Comparison of ENCODE assay signal across 24 mouse cellular contexts in the genomic region with DNA sequence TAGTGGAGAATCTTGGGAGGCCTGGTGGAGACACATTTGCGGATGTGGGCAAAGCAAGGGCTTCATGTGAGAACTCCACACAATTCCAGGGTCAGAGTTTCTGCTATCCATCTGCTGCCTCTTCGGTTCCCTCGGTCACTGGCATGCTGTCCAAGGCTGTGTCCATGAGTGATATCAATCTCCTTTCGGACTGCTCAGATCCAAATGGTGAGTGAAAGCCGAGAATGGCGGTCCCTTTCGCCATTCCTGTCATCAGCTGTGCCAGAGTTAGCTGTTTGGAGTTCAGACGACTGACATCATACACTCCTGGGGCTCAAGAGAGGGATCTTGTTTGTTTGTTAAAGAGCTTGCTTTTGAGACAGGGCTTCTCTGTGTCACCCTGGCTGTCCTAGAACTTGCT. TPM values are rescaled to one million over a fixed set of nuclear protein-coding genes. Genes with fewer than 3 reads are reported as not detected.
"Had no signal": no experiment of that assay in that cellular context is flagged by ENCODE, and none has a peak within 500 bp of the region (broad histone marks: within the 10 kb centered on the region; RNA-seq: fewer than 3 reads in every experiment).

No protein-coding gene starts in this region.

- DNase-seq: midbrain, embryonic 14.5 days; retina, postnatal 1 day; right cerebral cortex, adult 18-20 months; right cerebral cortex, postnatal 25 days; right cerebral cortex, postnatal 4 days; spleen, adult 18-20 months; thymus, adult 18-20 months; thymus, postnatal 14 days; thymus, postnatal 36 days had no signal

- ATAC-seq: midbrain, embryonic 16.5 days had no signal

- H3K9ac ChIP-seq: lung, embryonic 14.5 days; midbrain, embryonic 12.5 days; neural tube, embryonic 15.5 days had no signal

- H3K27ac ChIP-seq: midbrain, embryonic 12.5 days; neural tube, embryonic 13.5 days; neural tube, embryonic 15.5 days had no signal

- H3K4me3 ChIP-seq: midbrain, embryonic 10.5 days; midbrain, embryonic 12.5 days; neural tube, embryonic 13.5 days; neural tube, embryonic 15.5 days had no signal

- H3K36me3 ChIP-seq: midbrain, embryonic 10.5 days; midbrain, embryonic 12.5 days; neural tube, embryonic 13.5 days; neural tube, embryonic 15.5 days had no signal

- H3K4me2 ChIP-seq: lung, embryonic 14.5 days; midbrain, embryonic 12.5 days; neural tube, embryonic 13.5 days; neural tube, embryonic 15.5 days had no signal

- H3K27me3 ChIP-seq: neural tube, embryonic 13.5 days; neural tube, embryonic 15.5 days had no signal

- H3K9me3 ChIP-seq: midbrain, embryonic 10.5 days; midbrain, embryonic 12.5 days; neural tube, embryonic 13.5 days; neural tube, embryonic 15.5 days had no signal

RNA-seq across cellular contexts. Expression of gene Rxfp4, which starts 38.5 kb away (rescaled TPM):
- total RNA-seq: megakaryocyte, adult 5-6 weeks; megakaryocyte-erythroid progenitor cell, adult 5-6 weeks had no signal
- polyA plus RNA-seq: lung, embryonic 14.5 days; lung, embryonic 16.5 days; midbrain, embryonic 10.5 days; midbrain, embryonic 12.5 days; midbrain, embryonic 14.5 days; midbrain, embryonic 16.5 days; myocyte; neural tube, embryonic 11.5 days; neural tube, embryonic 13.5 days; neural tube, embryonic 15.5 days; small intestine, adult 2 months; stomach, embryonic 14.5 days; thymus, postnatal 0 days; urinary bladder, adult 2 months had no signal
